In the genomic region with DNA sequence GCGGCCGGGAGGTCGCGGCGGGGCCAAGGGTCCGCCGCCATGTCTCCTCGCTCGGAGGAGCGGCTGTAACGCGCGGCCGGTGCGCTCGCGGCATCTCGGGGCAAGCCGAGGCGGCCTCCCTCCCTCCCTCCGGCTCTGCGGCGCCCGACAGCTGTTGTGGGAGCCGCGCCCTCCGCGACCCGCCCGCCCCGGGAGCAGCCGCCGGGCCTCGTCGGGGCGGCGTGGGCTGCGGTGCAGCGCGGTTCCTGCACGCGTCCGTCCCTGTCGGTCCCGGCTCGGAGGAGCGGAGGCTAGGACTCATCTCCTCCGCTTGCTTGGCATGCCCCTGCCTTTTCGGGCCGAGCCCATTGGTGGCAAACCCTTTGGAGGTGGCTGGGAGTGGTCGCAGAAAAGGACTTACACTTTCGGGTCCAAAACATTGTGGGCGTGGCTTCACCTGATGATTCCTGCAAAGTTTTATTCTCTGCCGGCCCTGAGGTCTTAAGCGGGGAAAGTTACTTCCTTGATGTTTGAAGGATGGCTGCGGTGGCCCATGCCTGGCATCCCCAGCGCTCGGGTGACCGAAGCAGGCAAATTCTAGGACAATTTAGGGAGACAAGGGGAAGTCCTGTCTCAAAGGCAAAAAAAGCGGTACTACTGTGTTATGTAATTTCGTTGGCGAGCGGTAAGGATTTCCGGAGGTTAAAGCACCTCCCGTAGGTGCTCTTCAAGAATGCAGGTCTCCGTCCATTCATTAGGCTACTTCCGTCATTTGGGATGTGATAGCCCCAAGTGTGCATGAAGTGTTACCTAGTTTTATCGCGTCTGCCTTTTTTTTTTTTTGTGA, we compare ENCODE assay signal across 8 mouse cellular contexts. TPM values are rescaled to one million over a fixed set of nuclear protein-coding genes. Genes with fewer than 3 reads are reported as not detected.
DNase-seq lines count a peak whose midpoint lies in the region; ATAC-seq and TF ChIP-seq lines count a peak whose summit lies in the region.

No protein-coding gene starts in this region.

- WGBS in embryonic facial prominence, embryonic 12.5 days: under 1% methylated on average over 58 of the region's 69 CpGs
- WGBS in heart, embryonic 15.5 days: 2% methylated on average over 47 of the region's 69 CpGs

- no peaks in the 10 kb centered on the region for H3K27me3 ChIP-seq in MEL (ENCODE audit: control insufficient read depth in 1 of 2, insufficient read depth in 2 of 2, low read length in 2 of 2)
- no peaks in the 10 kb centered on the region for H3K27me3 ChIP-seq in embryonic facial prominence, embryonic 12.5 days
- H3K27me3 ChIP-seq in heart, embryonic 15.5 days: no peaks in the 10 kb centered on the region

- no peak for TF ChIP-seq RAD21 in MEL (IDR thresholded peaks at IDR 0.05; ENCODE audit: low read depth, low read length)

- H3K27ac ChIP-seq in MEL (ENCODE audit: control insufficient read depth, low read depth, low read length): peak overlapping the region; percentile 73
- H3K27ac ChIP-seq in embryonic facial prominence, embryonic 12.5 days: peak overlapping the region; percentile 94
- peak overlapping the region; percentile 96 for H3K27ac ChIP-seq in heart, embryonic 15.5 days

- H3K4me2 ChIP-seq in embryonic facial prominence, embryonic 12.5 days (replicated peaks): peak overlapping the region; percentile 70
- H3K4me2 ChIP-seq in heart, embryonic 15.5 days: peak overlapping the region; percentile 69

- ATAC-seq in embryonic facial prominence, embryonic 12.5 days (ENCODE audit: insufficient number of reproducible peaks, insufficient read depth, low FRiP score, low TSS enrichment): peak; percentile 74
- peak; percentile 44; the same call in 1 of the 2 replicates for ATAC-seq in heart, embryonic 15.5 days (replicated peaks; ENCODE audit: insufficient number of reproducible peaks, insufficient read depth, low FRiP score, low read depth)

- H3K9me3 ChIP-seq in MEL (replicated peaks; ENCODE audit: insufficient read depth, low read length): no peaks in the 10 kb centered on the region
- H3K9me3 ChIP-seq in embryonic facial prominence, embryonic 12.5 days: 0 out of 2 replicates have a peak, but pooled peaks cover 4% of the 10 kb centered on the region
- no peaks in the 10 kb centered on the region for H3K9me3 ChIP-seq in heart, embryonic 15.5 days (replicated peaks)

- TF ChIP-seq POLR2A in MEL (IDR thresholded peaks at IDR 0.05; ENCODE audit: control insufficient read depth in 1 of 2, insufficient read depth in 1 of 2, low read depth in 1 of 2, low read length in 2 of 2, poor library complexity in 1 of 2): no peak; a peak in 1 of 4 replicates

- peak; percentile 49 for DNase-seq in cerebellum, adult 8-10 months
- DNase-seq in cerebellum, postnatal 10 days: no peak
- DNase-seq in MEL (ENCODE audit: low read depth, low spot score): peak; percentile 81
- peak; percentile 65 to 69 for DNase-seq in kidney, postnatal 25 days
- peak; percentile 54 for DNase-seq in lung, postnatal 25 days (ENCODE audit: low spot score)
- DNase-seq in right cerebral cortex, postnatal 4 days: peak; percentile 34

- H3K4me1 ChIP-seq in MEL (ENCODE audit: control insufficient read depth in 1 of 2, insufficient read depth in 2 of 2, low read length in 2 of 2): peaks cover 3 to 13% of the 10 kb centered on the region in 2 experiments
- peaks cover 5% of the 10 kb centered on the region for H3K4me1 ChIP-seq in embryonic facial prominence, embryonic 12.5 days
- peaks cover 24% of the 10 kb centered on the region for H3K4me1 ChIP-seq in heart, embryonic 15.5 days (replicated peaks)

- peak in 1 of 2 experiments; percentile 31; a peak in 1 of 4 replicates for TF ChIP-seq EP300 in MEL (IDR thresholded peaks at IDR 0.05; ENCODE audit: low read depth in 1 of 2, low read length in 2 of 2)

- H3K36me3 ChIP-seq in MEL (ENCODE audit: control insufficient read depth in 1 of 2, insufficient read depth in 2 of 2, low read length in 2 of 2): peaks cover 4 to 23% of the 10 kb centered on the region in 2 experiments
- 0 out of 2 replicates have a peak, but pooled peaks cover 2% of the 10 kb centered on the region for H3K36me3 ChIP-seq in embryonic facial prominence, embryonic 12.5 days
- no peaks in the 10 kb centered on the region for H3K36me3 ChIP-seq in heart, embryonic 15.5 days

- no peak for TF ChIP-seq CTCF in MEL (IDR thresholded peaks at IDR 0.05 in 2 of 3, conservative IDR thresholded peaks at IDR 0.05 in 1 of 3; ENCODE audit: control insufficient read depth in 1 of 3, insufficient read depth in 1 of 3, low read depth in 2 of 3, low read length in 3 of 3, poor library complexity in 1 of 3, severe bottlenecking in 1 of 3)

- peaks cover 52% of the 10 kb centered on the region for H3K79me2 ChIP-seq in MEL (ENCODE audit: control insufficient read depth, insufficient read depth, low read length, poor library complexity)

- H3K9ac ChIP-seq in MEL (ENCODE audit: control insufficient read depth, low read depth, low read length, poor library complexity, severe bottlenecking): peak overlapping the region; percentile 90
- H3K9ac ChIP-seq in embryonic facial prominence, embryonic 12.5 days: peak overlapping the region; percentile 88
- H3K9ac ChIP-seq in heart, embryonic 15.5 days: peak overlapping the region; percentile 92

- H3K4me3 ChIP-seq in MEL (ENCODE audit: control insufficient read depth in 1 of 2, insufficient read depth in 1 of 2, low read depth in 2 of 2, low read length in 2 of 2): peak overlapping the region; percentile 95 to 96
- peak overlapping the region; percentile 94 for H3K4me3 ChIP-seq in embryonic facial prominence, embryonic 12.5 days
- H3K4me3 ChIP-seq in heart, embryonic 15.5 days: peak overlapping the region; percentile 89

TF ChIP-seq in MEL, 35 proteins besides CTCF, POLR2A, EP300 and RAD21:
- TF ChIP-seq JUND (IDR thresholded peaks at IDR 0.05; ENCODE audit: low read depth, low read length) (no peak), GABPA (IDR thresholded peaks at IDR 0.05; ENCODE audit: low read depth, low read length) (no peak), ELF1 (IDR thresholded peaks at IDR 0.05; ENCODE audit: low read depth, low read length) (no peak), ZNF384 (IDR thresholded peaks at IDR 0.05; ENCODE audit: low read depth, low read length) (peak; percentile 75), TBP (IDR thresholded peaks at IDR 0.05; ENCODE audit: low read depth, low read length) (0 out of 2 replicates have a peak, but pooled peaks have one; percentile 30), CHD1 (IDR thresholded peaks at IDR 0.05; ENCODE audit: low read depth, low read length) (no peak), GATA1 (IDR thresholded peaks at IDR 0.05; ENCODE audit: low read depth, low read length) (0 out of 2 replicates have a peak, but pooled peaks have one; percentile 8), MXI1 (IDR thresholded peaks at IDR 0.05; ENCODE audit: low read depth, low read length) (peak; percentile 36; the same call in 1 of the 2 replicates), USF2 (IDR thresholded peaks at IDR 0.05; ENCODE audit: borderline replicate concordance in 1 of 2, insufficient read depth in 1 of 2, low read depth in 1 of 2, low read length in 2 of 2) (no peak), ZMIZ1 (IDR thresholded peaks at IDR 0.05; ENCODE audit: low read depth, low read length) (no peak; the same call in 1 of the 2 replicates), NRF1 (IDR thresholded peaks at IDR 0.05; ENCODE audit: insufficient read depth, low read depth, low read length, poor library complexity, severe bottlenecking) (no peak), RCOR1 (IDR thresholded peaks at IDR 0.05; ENCODE audit: low read depth, low read length) (0 out of 2 replicates have a peak, but pooled peaks have one; percentile 19), MYB (IDR thresholded peaks at IDR 0.05; ENCODE audit: low read depth, low read length) (no peak), BHLHE40 (IDR thresholded peaks at IDR 0.05; ENCODE audit: borderline replicate concordance, low read depth, low read length) (no peak), TCF12 (IDR thresholded peaks at IDR 0.05; ENCODE audit: low read depth, low read length) (no peak), POLR2AphosphoS5 (IDR thresholded peaks at IDR 0.05; ENCODE audit: borderline replicate concordance, low read depth, low read length) (no peak), ETS1 (IDR thresholded peaks at IDR 0.05; ENCODE audit: low read depth, low read length) (no peak), CHD2 (IDR thresholded peaks at IDR 0.05; ENCODE audit: low read length) (no peak), KAT2A (conservative IDR thresholded peaks at IDR 0.05; ENCODE audit: low read depth, low read length) (no peak), ZKSCAN1 (IDR thresholded peaks at IDR 0.05; ENCODE audit: low read depth, low read length) (no peak), SMC3 (IDR thresholded peaks at IDR 0.05; ENCODE audit: low read depth, low read length) (no peak), MAZ (IDR thresholded peaks at IDR 0.05; ENCODE audit: low read depth, low read length) (no peak), MAX (IDR thresholded peaks at IDR 0.05; ENCODE audit: low read length) (no peak; the same call in 1 of the 2 replicates), UBTF (IDR thresholded peaks at IDR 0.05; ENCODE audit: borderline replicate concordance, insufficient read depth, low read depth, low read length) (0 out of 2 replicates have a peak, but pooled peaks have one; percentile 27), HCFC1 (IDR thresholded peaks at IDR 0.05; ENCODE audit: low read depth, low read length) (no peak; the same call in 1 of the 2 replicates), TAL1 (IDR thresholded peaks at IDR 0.05; ENCODE audit: low read length) (no peak)

RNA-seq across cellular contexts. Expression of gene Morc3, which starts 0.7 kb away (rescaled TPM):
- total RNA-seq in MEL (2012; rRNA removed): 35.1 and 39.1 TPM in 2 replicates
- polyA plus RNA-seq in MEL (2012; ENCODE audit: insufficient read depth in 1 of 2, insufficient read length in 2 of 2, low read depth in 1 of 2, low replicate concordance in 2 of 2, missing spikeins in 1 of 2): 100 to 1,000 TPM in 1 of 2 experiments, 10 to 100 TPM in 1; 23.3 to 276 TPM
- 36.9 and 42.3 TPM in 2 replicates for polyA plus RNA-seq in embryonic facial prominence, embryonic 12.5 days (2016; fragmentation: Nextera tagmentation; extraction: Ambion mirVana)
- polyA plus RNA-seq in heart, embryonic 15.5 days (2015; fragmentation: Nextera tagmentation; extraction: Ambion mirVana): 22.2 and 22.3 TPM in 2 replicates

RNA-seq across cellular contexts. Expression of gene Chaf1b, which starts 51.0 kb away (rescaled TPM):
- 40.9 and 48.2 TPM in 2 replicates for total RNA-seq in MEL (2012; rRNA removed)
- polyA plus RNA-seq in MEL (2012; ENCODE audit: insufficient read depth in 1 of 2, insufficient read length in 2 of 2, low read depth in 1 of 2, low replicate concordance in 2 of 2, missing spikeins in 1 of 2): 10 to 100 TPM in 1 of 2 experiments, not detected in 1; 53.9 TPM
- 93.5 and 99.0 TPM in 2 replicates for polyA plus RNA-seq in embryonic facial prominence, embryonic 12.5 days (2016; fragmentation: Nextera tagmentation; extraction: Ambion mirVana)
- polyA plus RNA-seq in heart, embryonic 15.5 days (2015; fragmentation: Nextera tagmentation; extraction: Ambion mirVana): 31.5 and 39.9 TPM in 2 replicates

Comparison
In these comparisons a context has a peak if more than half of its experiments do, and no peak if none do; other contexts are left out.
1. DNase-seq: peak in cerebellum, adult 8-10 months (single experiment), MEL (single experiment), kidney, postnatal 25 days (2 of 2), lung, postnatal 25 days (single experiment) and right cerebral cortex, postnatal 4 days (single experiment); none in cerebellum, postnatal 10 days (0 of 2).
2. Peak in every context shown above with its lines, with median percentiles within 50 percentile points of each other: H3K27ac ChIP-seq, H3K4me3 ChIP-seq and H3K9ac ChIP-seq.